Mouse (Mus musculus) heart, postnatal 0 days (tissue): Measurements from ENCODE around the gene Podn.

Experiments
- CTCF ChIP-seq: IDR thresholded peaks from 2 replicates; pipeline ENCODE4 v1.5.1; 2016; ENCODE audit warnings: antibody characterized with exemption, control low read depth, low read depth
- EP300 ChIP-seq: IDR thresholded peaks from 2 replicates; pipeline ENCODE4 v1.6.1; 2016; ENCODE audit warnings: antibody characterized with exemption, low read depth

DNA sequence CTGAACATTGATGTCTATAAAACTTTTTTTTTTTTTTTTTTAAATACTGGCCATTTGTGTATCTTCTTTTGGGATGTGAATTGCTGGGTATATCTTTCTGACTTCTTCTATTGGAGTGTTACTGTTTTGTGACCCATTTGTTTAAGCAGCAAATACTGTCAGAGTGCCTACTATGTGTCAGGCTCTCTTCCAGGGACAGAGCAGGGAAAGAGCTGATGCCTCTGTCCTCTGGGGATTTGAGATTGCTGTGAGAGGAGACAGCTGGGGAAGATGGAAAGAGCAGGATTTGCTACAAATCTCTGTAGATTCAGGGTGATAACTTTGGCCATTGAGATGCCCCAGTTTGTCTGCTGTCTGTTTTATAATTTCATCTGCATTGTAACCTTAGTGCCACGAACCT is 96.9 kb downstream of the Podn start:
- TF ChIP-seq EP300 (0 out of 2 replicates have a peak, but pooled peaks have one; percentile 1), CTCF (no peak)
